Mouse (Mus musculus): ENCODE data around the gene Ldlrad2. TPM values are rescaled to one million over a fixed set of nuclear protein-coding genes. Genes with fewer than 3 reads are reported as not detected.

Ldlrad2 gene
- polyA plus RNA-seq, 1 experiment from 2014 or later = not detected

DNA sequence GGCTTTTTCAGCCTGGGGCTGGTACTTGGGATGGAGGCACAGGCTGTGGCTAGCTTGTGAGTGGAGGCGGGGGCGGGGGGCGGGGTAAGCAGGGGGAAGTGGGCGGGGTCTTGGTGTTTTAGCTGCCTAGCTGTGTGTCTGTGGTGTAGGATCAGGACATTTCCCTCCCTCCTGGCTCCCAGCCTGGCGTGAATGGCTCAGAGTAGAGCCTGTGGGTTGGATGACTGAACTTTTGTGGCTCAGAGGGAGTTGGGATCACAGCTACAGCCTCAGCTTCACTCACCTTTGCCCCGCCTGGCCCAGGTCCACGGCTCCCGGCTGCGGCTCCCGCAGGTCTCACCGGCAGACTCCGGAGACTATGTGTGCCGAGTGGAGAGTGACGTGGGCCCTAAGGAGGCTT lies 34.0 kb downstream of the Ldlrad2 start:
- no peaks in the 10 kb centered on the region for H3K27me3 ChIP-seq (ENCODE audit: low read depth, poor library complexity, severe bottlenecking)
- no peak overlapping the region for H3K4me3 ChIP-seq
- no peak for DNase-seq (ENCODE audit: low spot score)
- H3K36me3 ChIP-seq = peaks cover 96% of the 10 kb centered on the region
- WGBS = 79% methylated on average over 14 of the region's 14 CpGs
- H3K9me3 ChIP-seq (replicated peaks) = no peaks in the 10 kb centered on the region
- no peaks in the 10 kb centered on the region for H3K4me1 ChIP-seq
- H3K27ac ChIP-seq = no peak overlapping the region

- H3K27me3 ChIP-seq (ENCODE audit: low read depth, poor library complexity, severe bottlenecking) = no peaks in the 10 kb centered on the region
- WGBS = 94% methylated on average over 6 of the region's 6 CpGs
- H3K4me3 ChIP-seq = no peak overlapping the region
- no peaks in the 10 kb centered on the region for H3K9me3 ChIP-seq (replicated peaks)
- H3K4me1 ChIP-seq = no peaks in the 10 kb centered on the region
- H3K27ac ChIP-seq = no peak overlapping the region
- no peak for DNase-seq (ENCODE audit: low spot score)
- peaks cover 92% of the 10 kb centered on the region for H3K36me3 ChIP-seq
Measured at GRCm38 (mm10) chr4:137527872-137528271, 46.5 kb downstream of the Ldlrad2 start.

- DNase-seq (ENCODE audit: low spot score) = no peak
- Histone ChIP-seq H3K27ac (no peak overlapping the region), H3K27me3 (ENCODE audit: low read depth, poor library complexity, severe bottlenecking) (no peaks in the 10 kb centered on the region), H3K4me1 (no peaks in the 10 kb centered on the region), H3K4me3 (no peak overlapping the region), H3K36me3 (peaks cover 94% of the 10 kb centered on the region), H3K9me3 (replicated peaks) (no peaks in the 10 kb centered on the region)
- WGBS = 86% methylated on average over 4 of the region's 4 CpGs
Measured at GRCm38 (mm10) chr4:137527368-137527767, 47.0 kb downstream of the Ldlrad2 start.

- H3K27me3 ChIP-seq (ENCODE audit: low read depth, poor library complexity, severe bottlenecking) = no peaks in the 10 kb centered on the region
- 91% methylated on average over 1 of the region's 1 CpGs for WGBS
- no peak overlapping the region for H3K27ac ChIP-seq
- H3K9me3 ChIP-seq (replicated peaks) = no peaks in the 10 kb centered on the region
- peaks cover 96% of the 10 kb centered on the region for H3K36me3 ChIP-seq
- no peak for DNase-seq (ENCODE audit: low spot score)
- H3K4me3 ChIP-seq = no peak overlapping the region
- H3K4me1 ChIP-seq = no peaks in the 10 kb centered on the region
Measured at GRCm38 (mm10) chr4:137525426-137525825, 48.9 kb downstream of the Ldlrad2 start.

Small RNAs within 50 kb of the gene (microRNA-seq; reads per million reads assigned to microRNA genes)
- gene Mir7018 = 1.5 reads per million

Other genes starting within 250 kb of the Ldlrad2 start
- 531 and 571 TPM in 2 replicates for gene Cdc42, start 216.8 kb downstream of the Ldlrad2 start, polyA plus RNA-seq (2016; fragmentation: Nextera tagmentation; extraction: Ambion mirVana)
- gene Cela3a, start 164.8 kb downstream of the Ldlrad2 start, polyA plus RNA-seq (2016; fragmentation: Nextera tagmentation; extraction: Ambion mirVana) = not detected in 2 replicates
- gene Cela3b, start 144.0 kb downstream of the Ldlrad2 start, polyA plus RNA-seq (2016; fragmentation: Nextera tagmentation; extraction: Ambion mirVana) = not detected in 2 replicates
- gene 1700013G24Rik, start 121.3 kb downstream of the Ldlrad2 start, polyA plus RNA-seq (2016; fragmentation: Nextera tagmentation; extraction: Ambion mirVana) = not detected in 2 replicates
- 20.8 and 23.3 TPM in 2 replicates for gene Hspg2, start 105.8 kb downstream of the Ldlrad2 start, polyA plus RNA-seq (2016; fragmentation: Nextera tagmentation; extraction: Ambion mirVana)
- gene Usp48, start 19.2 kb upstream of the Ldlrad2 start, polyA plus RNA-seq (2016; fragmentation: Nextera tagmentation; extraction: Ambion mirVana) = 76.0 and 80.2 TPM in 2 replicates
- 2.8 and 4.2 TPM in 2 replicates for gene Rap1gap, start 90.2 kb upstream of the Ldlrad2 start, polyA plus RNA-seq (2016; fragmentation: Nextera tagmentation; extraction: Ambion mirVana)
- 5.1 and 7.9 TPM in 2 replicates for gene Alpl, start 221.8 kb upstream of the Ldlrad2 start, polyA plus RNA-seq (2016; fragmentation: Nextera tagmentation; extraction: Ambion mirVana)